Mouse (Mus musculus) erythroblast, embryonic 14.5 days (primary cell): ENCODE results near the gene Trpm4.

Experiments
- GATA1 ChIP-seq: IDR thresholded peaks from 2 replicates; pipeline ENCODE4 v1.6.1; 2012; ENCODE audit warnings: low read length, inconsistent platforms, mixed read lengths
- TAL1 ChIP-seq: IDR thresholded peaks from 3 replicates; pipeline ENCODE4 v1.6.1; 2012; ENCODE audit warnings: low read length, inconsistent platforms, mixed read lengths

- no peak for TF ChIP-seq TAL1
- no peak for TF ChIP-seq GATA1
These were observed 1.5 kb upstream of the Trpm4 start, which contains the start of gene Hrc for GRCm38 (mm10) chr7:45335056-45335455.
